Mouse (Mus musculus): ENCODE results near the gene Ermp1. TPM values are rescaled to one million over a fixed set of nuclear protein-coding genes. Genes with fewer than 3 reads are reported as not detected.

Gene Ermp1
- polyA plus RNA-seq, 1 experiment from 2014 or later, result 4.3 TPM

- no peak overlapping the region for H3K9ac ChIP-seq (replicated peaks)
- H3K27me3 ChIP-seq (ENCODE audit: insufficient read depth, low read length), result no peaks in the 10 kb centered on the region
- H3K27ac ChIP-seq (ENCODE audit: low read depth), result 0 out of 2 replicates have a peak overlapping the region, but pooled peaks have one; percentile 8
- peaks cover 31% of the 10 kb centered on the region for H3K36me3 ChIP-seq (replicated peaks; ENCODE audit: insufficient read depth, low read length)
- DNase-seq (no peak), ATAC-seq (peak; percentile 73)
- no peaks in the 10 kb centered on the region for H3K4me1 ChIP-seq (ENCODE audit: insufficient read depth)
- TF ChIP-seq EP300 (IDR thresholded peaks at IDR 0.05; ENCODE audit: low read depth) (peak; percentile 73), CTCF (IDR thresholded peaks at IDR 0.05; ENCODE audit: low read depth) (no peak)
- no peaks in the 10 kb centered on the region for H3K9me3 ChIP-seq (ENCODE audit: low read length)
- H3K4me2 ChIP-seq (ENCODE audit: low read depth, low read length), result no peak overlapping the region; the same call in 1 of the 2 replicates
- WGBS (ENCODE audit: insufficient replicate concordance), result 58% methylated on average over 10 of the region's 10 CpGs
- H3K4me3 ChIP-seq (ENCODE audit: low read depth, low read length), result no peak overlapping the region
Observed at GRCm38 (mm10) chr19:29610907-29611306, 37.3 kb downstream of the Ermp1 start.

- Histone ChIP-seq H3K9me3 (ENCODE audit: low read length) (no peaks in the 10 kb centered on the region), H3K4me3 (ENCODE audit: low read depth, low read length) (no peak overlapping the region), H3K4me1 (ENCODE audit: insufficient read depth) (no peaks in the 10 kb centered on the region), H3K27me3 (ENCODE audit: insufficient read depth, low read length) (no peaks in the 10 kb centered on the region), H3K4me2 (ENCODE audit: low read depth, low read length) (no peak overlapping the region), H3K36me3 (replicated peaks; ENCODE audit: insufficient read depth, low read length) (peaks cover 33% of the 10 kb centered on the region), H3K27ac (ENCODE audit: low read depth) (no peak overlapping the region), H3K9ac (replicated peaks) (no peak overlapping the region)
- no peak for DNase-seq
- 61% methylated on average over 4 of the region's 4 CpGs for WGBS (ENCODE audit: insufficient replicate concordance)
- ATAC-seq, result no peak
- TF ChIP-seq CTCF (IDR thresholded peaks at IDR 0.05; ENCODE audit: low read depth), result no peak
- TF ChIP-seq EP300 (IDR thresholded peaks at IDR 0.05; ENCODE audit: low read depth), result no peak
Observed at GRCm38 (mm10) chr19:29608212-29608611, 40.0 kb downstream of the Ermp1 start.

GRCm38 (mm10) chr19:29607521-29607920, 40.7 kb downstream of the Ermp1 start:
- Histone ChIP-seq H3K4me1 (ENCODE audit: insufficient read depth) (no peaks in the 10 kb centered on the region), H3K36me3 (replicated peaks; ENCODE audit: insufficient read depth, low read length) (peaks cover 32% of the 10 kb centered on the region), H3K9ac (replicated peaks) (no peak overlapping the region), H3K27ac (ENCODE audit: low read depth) (no peak overlapping the region), H3K27me3 (ENCODE audit: insufficient read depth, low read length) (no peaks in the 10 kb centered on the region), H3K9me3 (ENCODE audit: low read length) (no peaks in the 10 kb centered on the region), H3K4me3 (ENCODE audit: low read depth, low read length) (no peak overlapping the region), H3K4me2 (ENCODE audit: low read depth, low read length) (no peak overlapping the region)
- ATAC-seq (no peak), DNase-seq (no peak)
- 76% methylated on average over 4 of the region's 4 CpGs for WGBS (ENCODE audit: insufficient replicate concordance)
- TF ChIP-seq EP300 (IDR thresholded peaks at IDR 0.05; ENCODE audit: low read depth) (no peak), CTCF (IDR thresholded peaks at IDR 0.05; ENCODE audit: low read depth) (no peak)

- no peaks in the 10 kb centered on the region for H3K9me3 ChIP-seq (ENCODE audit: low read length)
- H3K9ac ChIP-seq (replicated peaks), result no peak overlapping the region
- H3K4me1 ChIP-seq (ENCODE audit: insufficient read depth), result no peaks in the 10 kb centered on the region
- ATAC-seq (no peak), DNase-seq (no peak)
- H3K36me3 ChIP-seq (replicated peaks; ENCODE audit: insufficient read depth, low read length), result peaks cover 37% of the 10 kb centered on the region
- no peaks in the 10 kb centered on the region for H3K27me3 ChIP-seq (ENCODE audit: insufficient read depth, low read length)
- no peak overlapping the region for H3K4me2 ChIP-seq (ENCODE audit: low read depth, low read length)
- 88% methylated on average over 3 of the region's 3 CpGs for WGBS (ENCODE audit: insufficient replicate concordance)
- no peak for TF ChIP-seq EP300 (IDR thresholded peaks at IDR 0.05; ENCODE audit: low read depth)
- TF ChIP-seq CTCF (IDR thresholded peaks at IDR 0.05; ENCODE audit: low read depth), result no peak
- H3K4me3 ChIP-seq (ENCODE audit: low read depth, low read length), result no peak overlapping the region
- no peak overlapping the region for H3K27ac ChIP-seq (ENCODE audit: low read depth)
Observed at GRCm38 (mm10) chr19:29604653-29605052, 43.6 kb downstream of the Ermp1 start.

GRCm38 (mm10) chr19:29603548-29604353, 44.5 kb downstream of the Ermp1 start:
- DNase-seq (no peak), ATAC-seq (peak; percentile 25; the same call in 1 of the 2 replicates)
- TF ChIP-seq CTCF (IDR thresholded peaks at IDR 0.05; ENCODE audit: low read depth), result no peak
- no peak for TF ChIP-seq EP300 (IDR thresholded peaks at IDR 0.05; ENCODE audit: low read depth)
- H3K9me3 ChIP-seq (ENCODE audit: low read length), result no peaks in the 10 kb centered on the region
- no peak overlapping the region for H3K27ac ChIP-seq (ENCODE audit: low read depth)
- WGBS (ENCODE audit: insufficient replicate concordance), result 73% methylated on average over 14 of the region's 14 CpGs
- H3K4me2 ChIP-seq (ENCODE audit: low read depth, low read length), result no peak overlapping the region
- H3K4me1 ChIP-seq (ENCODE audit: insufficient read depth), result no peaks in the 10 kb centered on the region
- H3K9ac ChIP-seq (replicated peaks), result no peak overlapping the region
- no peaks in the 10 kb centered on the region for H3K27me3 ChIP-seq (ENCODE audit: insufficient read depth, low read length)
- H3K4me3 ChIP-seq (ENCODE audit: low read depth, low read length), result no peak overlapping the region
- H3K36me3 ChIP-seq (replicated peaks; ENCODE audit: insufficient read depth, low read length), result peaks cover 44% of the 10 kb centered on the region

- H3K36me3 ChIP-seq (replicated peaks; ENCODE audit: insufficient read depth, low read length), result peaks cover 63% of the 10 kb centered on the region
Observed at GRCm38 (mm10) chr19:29598981-29599380, 49.2 kb downstream of the Ermp1 start.

More at GRCm38 (mm10) chr19:29598981-29599380, 49.2 kb downstream of the Ermp1 start:
- Histone ChIP-seq H3K27ac (ENCODE audit: low read depth) (no peak overlapping the region), H3K27me3 (ENCODE audit: insufficient read depth, low read length) (no peaks in the 10 kb centered on the region), H3K9me3 (ENCODE audit: low read length) (no peaks in the 10 kb centered on the region), H3K4me1 (ENCODE audit: insufficient read depth) (no peaks in the 10 kb centered on the region), H3K4me3 (ENCODE audit: low read depth, low read length) (no peak overlapping the region), H3K4me2 (ENCODE audit: low read depth, low read length) (no peak overlapping the region), H3K9ac (replicated peaks) (no peak overlapping the region)
- DNase-seq (no peak), ATAC-seq (no peak)
- WGBS (ENCODE audit: insufficient replicate concordance), result 70% methylated on average over 5 of the region's 5 CpGs
- TF ChIP-seq CTCF (IDR thresholded peaks at IDR 0.05; ENCODE audit: low read depth), result no peak

All from liver, postnatal 0 days (tissue).